Mouse (Mus musculus) thymus, adult 2 months (tissue): ENCODE measurements around the gene Impg2.

Source experiments
- CTCF ChIP-seq: fragments of 200-500 bp; IDR thresholded peaks from 2 replicates; pipeline ENCODE4 v1.5.1; 2012; ENCODE audit warnings: mild to moderate bottlenecking, control low read depth, low read length, moderate library complexity, borderline replicate concordance; ENCODE audit not compliant: control insufficient read depth, poor library complexity, insufficient read depth; ENCODE audit errors: extremely low read depth
- POLR2A ChIP-seq: fragments of 200-500 bp; IDR thresholded peaks from 2 replicates; pipeline ENCODE4 v1.6.1; 2012; ENCODE audit warnings: mild to moderate bottlenecking, low read length, control low read depth, moderate library complexity; ENCODE audit not compliant: control insufficient read depth, poor library complexity, insufficient read depth; ENCODE audit errors: extremely low read depth

- TF ChIP-seq CTCF, result no peak
- TF ChIP-seq POLR2A, result no peak
Measured at GRCm38 (mm10) chr16:56286977-56287376, 82.9 kb downstream of the Impg2 start.
